Mouse (Mus musculus) liver, embryonic 16.5 days (tissue): ENCODE data around the gene Smim24. TPM values are rescaled to one million over a fixed set of nuclear protein-coding genes. Genes with fewer than 3 reads are reported as not detected.

Experiments used
- ATAC-seq: fragments of 200-750 bp; cut with Nextera tagmentation; 2 replicates; pipeline ENCODE4 v1.8.0; 2017; ENCODE audit warnings: low read depth, mild to moderate bottlenecking, moderate number of reproducible peaks, moderate library complexity
- H3K27ac ChIP-seq: fragments of 300-500 bp; sonication (generic); 2 replicates; pipeline ENCODE4 v1.5.1; 2014; ENCODE audit warnings: mild to moderate bottlenecking, low read length
- H3K27me3 ChIP-seq: fragments of 300-500 bp; sonication (generic); 2 replicates; pipeline ENCODE4 v1.6.1; 2014; ENCODE audit warnings: low read depth, low read length, mixed read lengths; ENCODE audit not compliant: control insufficient read depth, insufficient read depth
- H3K36me3 ChIP-seq: fragments of 300-500 bp; sonication (generic); 2 replicates; pipeline ENCODE4 v1.6.1; 2014; ENCODE audit warnings: mild to moderate bottlenecking; ENCODE audit not compliant: control insufficient read depth, insufficient read depth
- H3K4me1 ChIP-seq: fragments of 300-500 bp; sonication (generic); 2 replicates; pipeline ENCODE4 v1.6.1; 2014; ENCODE audit warnings: low read depth, low read length, mixed read lengths; ENCODE audit not compliant: control insufficient read depth
- H3K4me2 ChIP-seq: fragments of 300-500 bp; sonication (generic); 2 replicates; pipeline ENCODE4 v1.6.1; 2014; ENCODE audit warnings: low read depth, low read length, mixed read lengths
- H3K4me3 ChIP-seq: fragments of 300-500 bp; sonication (generic); 2 replicates; pipeline ENCODE4 v1.5.1; 2014; ENCODE audit warnings: low read depth, mild to moderate bottlenecking, low read length
- H3K9ac ChIP-seq: fragments of 300-500 bp; sonication (generic); 2 replicates; pipeline ENCODE4 v1.6.1; 2014; ENCODE audit warnings: low read depth, low read length
- H3K9me3 ChIP-seq: fragments of 300-500 bp; sonication (generic); replicated peaks from 2 replicates; pipeline ENCODE4 v1.6.1; 2016; ENCODE audit warnings: low read length; ENCODE audit not compliant: control insufficient read depth
- WGBS: fragments of 180-500 bp; shearing (Covaris S2); extraction: QIAGEN DNeasy Blood & Tissue Kit; methylation state at CpG from one replicate; pipeline ENCODE4 v1.1.7; 2014; ENCODE audit not compliant: insufficient replicate concordance; 5-methylcytosine and 5-hydroxymethylcytosine counted together
- polyA plus RNA-seq: library from polyadenylated mRNA; unstranded; fragments of >200 nt; fragmentation: Nextera tagmentation; extraction: Ambion mirVana; gene quantifications from 2 replicates; pipeline ENCODE4 v1.2.1, GENCODE M21; 2015

Gene Smim24
- polyA plus RNA-seq, 1 experiment from 2014 or later: 4.1 TPM

- Histone ChIP-seq H3K9me3 (no peaks in the 10 kb centered on the region), H3K36me3 (no peaks in the 10 kb centered on the region), H3K9ac (no peak overlapping the region), H3K4me3 (no peak overlapping the region), H3K27me3 (peaks cover 24% of the 10 kb centered on the region), H3K27ac (no peak overlapping the region), H3K4me1 (peaks cover 10% of the 10 kb centered on the region), H3K4me2 (no peak overlapping the region)
- WGBS: 57% methylated on average over 4 of the region's 4 CpGs
- ATAC-seq: no peak
Observed at GRCm38 (mm10) chr10:81421041-81421796, 28.4 kb downstream of the Smim24 start.

- Histone ChIP-seq H3K4me2 (no peak overlapping the region), H3K9ac (no peak overlapping the region), H3K9me3 (no peaks in the 10 kb centered on the region), H3K27ac (no peak overlapping the region), H3K4me3 (no peak overlapping the region), H3K4me1 (peaks cover 6% of the 10 kb centered on the region), H3K36me3 (no peaks in the 10 kb centered on the region), H3K27me3 (peaks cover 30% of the 10 kb centered on the region)
- WGBS: 51% methylated on average over 5 of the region's 5 CpGs
- no peak for ATAC-seq
Observed at GRCm38 (mm10) chr10:81421797-81422100, 28.9 kb downstream of the Smim24 start.

GRCm38 (mm10) chr10:81422191-81422590, 29.3 kb downstream of the Smim24 start:
- peaks cover 34% of the 10 kb centered on the region for H3K27me3 ChIP-seq

GRCm38 (mm10) chr10:81422661-81423217, 29.9 kb downstream of the Smim24 start:
- no peak for ATAC-seq
- peaks cover 40% of the 10 kb centered on the region for H3K27me3 ChIP-seq
- H3K9me3 ChIP-seq: no peaks in the 10 kb centered on the region
- no peak overlapping the region for H3K4me2 ChIP-seq
- peaks cover 3% of the 10 kb centered on the region for H3K4me1 ChIP-seq
- H3K9ac ChIP-seq: no peak overlapping the region
- H3K36me3 ChIP-seq: no peaks in the 10 kb centered on the region
- 59% methylated on average over 3 of the region's 3 CpGs for WGBS
- H3K4me3 ChIP-seq: no peak overlapping the region
- H3K27ac ChIP-seq: no peak overlapping the region

More at GRCm38 (mm10) chr10:81422191-81422590, 29.3 kb downstream of the Smim24 start:
- Histone ChIP-seq H3K9ac (no peak overlapping the region), H3K4me3 (no peak overlapping the region), H3K4me1 (peaks cover 3% of the 10 kb centered on the region), H3K27ac (no peak overlapping the region), H3K9me3 (no peaks in the 10 kb centered on the region), H3K4me2 (no peak overlapping the region), H3K36me3 (no peaks in the 10 kb centered on the region)
- ATAC-seq: no peak
- 47% methylated on average over 6 of the region's 6 CpGs for WGBS

- no peaks in the 10 kb centered on the region for H3K36me3 ChIP-seq
- H3K4me3 ChIP-seq: no peak overlapping the region
- no peak overlapping the region for H3K9ac ChIP-seq
- H3K27ac ChIP-seq: no peak overlapping the region
- H3K27me3 ChIP-seq: peaks cover 49% of the 10 kb centered on the region
- H3K4me1 ChIP-seq: peaks cover 3% of the 10 kb centered on the region
- 51% methylated on average over 4 of the region's 4 CpGs for WGBS
- H3K9me3 ChIP-seq: no peaks in the 10 kb centered on the region
- H3K4me2 ChIP-seq: no peak overlapping the region
- no peak for ATAC-seq
Observed at GRCm38 (mm10) chr10:81423476-81424245, 30.8 kb downstream of the Smim24 start.

GRCm38 (mm10) chr10:81424246-81425051, 31.6 kb downstream of the Smim24 start:
- peaks cover 56% of the 10 kb centered on the region for H3K27me3 ChIP-seq
- ATAC-seq: peak; percentile 19; the same call in 1 of the 2 replicates
- peaks cover 8% of the 10 kb centered on the region for H3K4me1 ChIP-seq
- H3K36me3 ChIP-seq: no peaks in the 10 kb centered on the region
- no peak overlapping the region for H3K27ac ChIP-seq
- WGBS: 13% methylated on average over 24 of the region's 25 CpGs
- no peak overlapping the region; the same call in 1 of the 2 replicates for H3K4me2 ChIP-seq
- H3K9ac ChIP-seq: no peak overlapping the region
- H3K9me3 ChIP-seq: no peaks in the 10 kb centered on the region
- no peak overlapping the region for H3K4me3 ChIP-seq

GRCm38 (mm10) chr10:81425236-81425850, 32.5 kb downstream of the Smim24 start:
- Histone ChIP-seq H3K4me3 (no peak overlapping the region), H3K9me3 (no peaks in the 10 kb centered on the region), H3K27ac (no peak overlapping the region), H3K4me2 (no peak overlapping the region), H3K36me3 (no peaks in the 10 kb centered on the region), H3K27me3 (peaks cover 61% of the 10 kb centered on the region), H3K9ac (no peak overlapping the region; the same call in 1 of the 2 replicates), H3K4me1 (peaks cover 13% of the 10 kb centered on the region)
- 55% methylated on average over 10 of the region's 10 CpGs for WGBS
- ATAC-seq: no peak

GRCm38 (mm10) chr10:81426081-81426671, 33.3 kb downstream of the Smim24 start:
- Histone ChIP-seq H3K4me2 (peak overlapping the region; percentile 65), H3K27ac (no peak overlapping the region), H3K27me3 (peaks cover 70% of the 10 kb centered on the region), H3K9me3 (no peaks in the 10 kb centered on the region), H3K36me3 (no peaks in the 10 kb centered on the region), H3K4me3 (peak overlapping the region; percentile 62), H3K9ac (peak overlapping the region; percentile 51; the same call in 1 of the 2 replicates), H3K4me1 (peaks cover 20% of the 10 kb centered on the region)
- ATAC-seq: no peak
- 3% methylated on average over 23 of the region's 33 CpGs for WGBS
